Mouse (Mus musculus) heart, embryonic 15.5 days (tissue): ENCODE data around the gene C4b. TPM values are rescaled to one million over a fixed set of nuclear protein-coding genes. Genes with fewer than 3 reads are reported as not detected.
A peak's percentile ranks its signal among the peaks of the same experiment; 100 is the strongest.

Source experiments
- ATAC-seq: fragments of 200-750 bp; cut with Nextera tagmentation; replicated peaks from 2 replicates; pipeline ENCODE4 v1.8.0; 2017; ENCODE audit warnings: low read depth, moderate TSS enrichment; ENCODE audit not compliant: insufficient number of reproducible peaks, insufficient read depth, low FRiP score
- H3K27ac ChIP-seq: fragments of 300-500 bp; sonication (generic); 2 replicates; pipeline ENCODE4 v1.5.1; 2015; ENCODE audit warnings: mild to moderate bottlenecking, inconsistent platforms
- H3K27me3 ChIP-seq: fragments of 300-500 bp; sonication (generic); 2 replicates; pipeline ENCODE4 v1.6.1; 2015; ENCODE audit warnings: inconsistent platforms
- H3K36me3 ChIP-seq: fragments of 300-500 bp; sonication (generic); 2 replicates; pipeline ENCODE4 v1.6.1; 2015; ENCODE audit warnings: mild to moderate bottlenecking, inconsistent platforms
- H3K4me1 ChIP-seq: fragments of 300-500 bp; sonication (generic); replicated peaks from 2 replicates; pipeline ENCODE4 v1.6.1; 2015; ENCODE audit warnings: inconsistent platforms
- H3K4me2 ChIP-seq: fragments of 300-500 bp; sonication (generic); 2 replicates; pipeline ENCODE4 v1.6.1; 2015; ENCODE audit warnings: inconsistent platforms, mild to moderate bottlenecking, moderate library complexity
- H3K4me3 ChIP-seq: fragments of 300-500 bp; sonication (generic); 2 replicates; pipeline ENCODE4 v1.5.1; 2015; ENCODE audit warnings: mild to moderate bottlenecking, inconsistent platforms
- H3K9ac ChIP-seq: fragments of 300-500 bp; sonication (generic); 2 replicates; pipeline ENCODE4 v1.6.1; 2015; ENCODE audit warnings: mild to moderate bottlenecking, inconsistent platforms
- H3K9me3 ChIP-seq: fragments of 300-500 bp; sonication (generic); replicated peaks from 2 replicates; pipeline ENCODE4 v1.6.1; 2016; ENCODE audit warnings: inconsistent platforms
- WGBS: fragments of 180-500 bp; shearing (Covaris S2); methylation state at CpG from one replicate; pipeline ENCODE4 v1.1.7; 2015; ENCODE audit warnings: mixed read lengths; 5-methylcytosine and 5-hydroxymethylcytosine counted together
- polyA plus RNA-seq: library from polyadenylated mRNA; unstranded; fragments of >200 nt; fragmentation: Nextera tagmentation; extraction: Ambion mirVana; gene quantifications from 2 replicates; pipeline ENCODE4 v1.2.1, GENCODE M21; 2015

Gene C4b
- polyA plus RNA-seq, 1 experiment from 2014 or later: 0.53 TPM

DNA sequence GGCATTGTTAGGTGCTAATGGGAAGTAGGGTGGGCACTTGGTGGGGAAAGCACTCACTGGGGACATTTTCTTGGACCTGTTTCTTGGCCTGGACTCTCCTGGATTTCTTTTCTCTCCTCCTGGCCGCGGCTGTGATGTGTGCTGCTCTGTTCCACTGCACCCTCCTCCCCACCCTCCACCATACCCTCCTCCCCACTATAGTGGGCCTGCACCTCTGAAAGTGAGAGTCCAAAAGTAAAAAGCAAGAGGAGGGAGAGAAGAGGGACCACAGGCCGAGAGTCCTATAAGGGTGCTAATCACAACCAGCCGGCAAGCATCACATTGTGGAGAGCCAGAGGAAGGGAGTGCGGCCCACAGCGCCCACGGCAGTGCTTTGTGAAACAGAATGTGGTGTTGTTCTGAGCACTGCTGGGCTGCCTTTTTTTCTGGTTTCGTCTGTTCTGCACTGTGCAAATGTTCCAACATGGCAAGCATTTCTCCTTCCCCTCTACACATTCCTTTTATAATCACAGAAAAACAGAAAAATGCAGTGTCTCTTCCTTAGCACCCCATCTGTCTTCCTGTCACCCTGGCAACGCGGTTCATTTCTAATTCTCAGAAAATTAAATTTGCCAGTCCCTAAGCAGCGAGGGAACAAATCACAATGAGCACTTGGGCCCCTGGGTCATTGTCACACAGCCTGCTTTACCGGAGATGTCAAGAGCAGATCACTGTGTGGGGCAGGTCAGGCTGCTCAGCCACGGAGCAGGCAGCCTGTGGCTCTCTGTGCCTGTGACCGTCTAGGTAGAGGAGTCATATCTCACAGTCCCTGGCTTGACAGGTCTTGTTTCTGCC, 43.9 kb downstream of the C4b start:
- Histone ChIP-seq H3K9ac (no peak overlapping the region), H3K9me3 (no peaks in the 10 kb centered on the region), H3K4me1 (no peaks in the 10 kb centered on the region), H3K4me3 (no peak overlapping the region), H3K27me3 (0 out of 2 replicates have a peak, but pooled peaks cover 2% of the 10 kb centered on the region), H3K27ac (no peak overlapping the region), H3K4me2 (no peak overlapping the region), H3K36me3 (no peaks in the 10 kb centered on the region)
- WGBS: 48% methylated on average over 14 of the region's 14 CpGs
- no peak for ATAC-seq

DNA sequence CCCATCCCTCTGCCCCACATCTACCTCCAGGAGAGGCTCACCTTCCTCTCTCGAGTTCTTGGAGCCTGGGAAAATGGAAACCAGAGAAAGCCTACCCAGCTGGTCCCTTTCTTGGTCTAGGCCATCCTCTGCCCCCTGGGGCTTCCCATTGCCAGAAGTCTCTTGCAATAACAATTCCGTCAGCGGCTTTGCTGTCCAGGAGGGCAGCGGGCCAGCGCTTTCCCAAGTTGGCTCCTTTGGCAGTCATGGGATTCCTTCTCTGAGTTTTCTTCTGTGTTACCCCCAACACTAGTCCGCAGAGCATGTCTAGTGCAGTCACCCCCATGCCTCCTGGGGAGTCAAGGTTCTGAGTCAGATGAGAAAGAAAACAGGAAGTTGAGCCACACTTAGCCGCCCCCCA, 50.8 kb downstream of the C4b start:
- no peak overlapping the region for H3K4me2 ChIP-seq
- WGBS: 56% methylated on average over 7 of the region's 7 CpGs
- 0 out of 2 replicates have a peak overlapping the region, but pooled peaks have one; percentile 5 for H3K27ac ChIP-seq
- H3K4me3 ChIP-seq: no peak overlapping the region
- H3K4me1 ChIP-seq: peaks cover 2% of the 10 kb centered on the region; the same call in 1 of the 2 replicates
- no peaks in the 10 kb centered on the region for H3K9me3 ChIP-seq
- ATAC-seq: no peak
- no peaks in the 10 kb centered on the region for H3K36me3 ChIP-seq
- H3K27me3 ChIP-seq: 0 out of 2 replicates have a peak, but pooled peaks cover 2% of the 10 kb centered on the region
- no peak overlapping the region for H3K9ac ChIP-seq

DNA sequence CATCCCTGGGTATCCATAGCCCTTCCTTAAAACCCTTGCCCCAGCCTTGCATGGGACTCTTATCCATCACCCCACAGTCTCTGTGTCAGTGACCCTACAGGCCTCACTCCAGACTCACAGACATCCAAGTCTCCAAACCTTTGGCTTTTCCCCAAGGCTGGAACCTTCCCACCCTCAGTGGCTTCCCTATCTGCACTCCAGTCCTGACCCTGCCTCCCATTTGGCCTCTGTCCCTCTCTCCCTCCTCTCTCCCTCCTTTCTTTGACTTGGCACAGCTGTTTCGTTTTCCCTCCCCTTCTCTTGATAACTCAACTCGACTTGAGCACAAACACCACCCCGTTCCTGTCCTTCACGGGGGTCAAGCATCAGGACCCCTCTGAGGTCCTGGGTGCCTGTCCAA, 53.2 kb downstream of the C4b start:
- no peaks in the 10 kb centered on the region for H3K36me3 ChIP-seq
- no peaks in the 10 kb centered on the region for H3K9me3 ChIP-seq
- H3K4me3 ChIP-seq: no peak overlapping the region
- H3K9ac ChIP-seq: no peak overlapping the region
- no peak for ATAC-seq
- 0 out of 2 replicates have a peak, but pooled peaks cover 2% of the 10 kb centered on the region for H3K27me3 ChIP-seq
- no peak overlapping the region for H3K27ac ChIP-seq
- H3K4me2 ChIP-seq: no peak overlapping the region
- WGBS: 47% methylated on average over 4 of the region's 4 CpGs
- H3K4me1 ChIP-seq: peaks cover 10% of the 10 kb centered on the region

DNA sequence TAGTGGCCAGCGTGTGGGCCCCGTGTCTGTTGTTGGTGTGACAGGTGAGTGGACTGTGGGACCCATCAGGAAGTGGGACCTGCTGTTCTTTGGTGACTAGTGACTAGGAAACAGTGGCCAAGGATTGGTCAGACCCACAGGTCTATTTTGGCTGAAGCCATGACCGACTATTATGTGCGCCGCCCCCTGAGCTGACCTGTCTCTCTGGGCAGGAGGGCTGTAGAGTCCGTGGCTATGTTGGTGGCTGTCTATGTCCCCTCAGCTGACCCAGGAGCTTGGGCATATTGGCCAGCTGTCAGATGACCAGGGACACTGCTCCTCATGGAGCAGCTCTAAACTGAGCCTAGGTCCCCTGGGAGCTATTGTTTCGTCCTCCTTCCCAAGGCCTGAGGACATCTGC, 54.8 kb downstream of the C4b start:
- Histone ChIP-seq H3K4me3 (no peak overlapping the region), H3K36me3 (no peaks in the 10 kb centered on the region), H3K9me3 (no peaks in the 10 kb centered on the region), H3K4me2 (no peak overlapping the region), H3K27ac (no peak overlapping the region), H3K9ac (no peak overlapping the region), H3K4me1 (peaks cover 26% of the 10 kb centered on the region), H3K27me3 (no peaks in the 10 kb centered on the region)
- no peak for ATAC-seq
- 83% methylated on average over 7 of the region's 7 CpGs for WGBS

DNA sequence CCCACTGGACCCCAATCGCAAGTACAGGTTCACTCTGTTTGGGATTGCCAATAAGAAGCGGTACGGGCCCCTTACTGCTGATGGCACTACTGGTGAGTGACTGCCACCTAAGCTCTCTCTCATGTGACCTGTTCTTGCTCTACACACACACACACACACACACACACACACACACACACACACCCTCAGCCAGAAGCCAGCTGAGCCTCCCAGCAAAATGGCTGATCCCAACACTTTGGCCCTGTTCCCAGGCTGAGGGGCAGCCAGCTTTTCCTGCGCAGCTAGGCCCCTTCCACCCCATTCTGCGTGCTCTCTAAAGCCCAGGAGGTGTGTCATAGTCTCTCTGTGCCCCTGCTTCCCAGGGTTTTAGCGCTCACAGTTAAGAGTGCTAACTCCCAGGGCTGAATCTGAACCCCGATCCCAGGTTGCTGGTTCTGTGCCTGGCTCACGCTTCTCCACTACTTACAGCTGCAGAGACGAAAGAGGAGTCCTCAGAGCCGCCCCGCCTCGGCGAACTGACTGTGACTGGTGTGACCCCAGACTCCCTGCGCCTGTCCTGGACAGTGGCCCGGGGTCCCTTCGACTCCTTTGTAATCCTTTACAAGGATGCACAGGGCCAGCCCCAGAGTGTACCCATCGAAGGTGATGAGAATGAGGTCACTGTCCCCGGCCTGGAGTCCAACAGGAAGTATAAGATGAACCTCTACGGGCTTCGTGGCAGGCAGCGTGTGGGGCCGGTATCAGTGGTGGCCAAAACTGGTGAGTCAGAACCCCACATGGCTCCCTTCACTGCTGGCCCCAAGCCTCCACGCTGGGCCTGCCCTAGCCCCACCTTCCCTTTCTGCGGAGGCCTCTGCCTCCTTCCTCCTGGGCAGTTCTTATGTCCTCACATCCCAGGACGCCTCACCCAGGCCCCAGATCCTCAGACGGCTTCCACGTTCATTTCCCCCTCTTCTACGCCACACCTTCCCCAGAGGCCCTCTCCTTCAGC, 58.3 kb downstream of the C4b start:
- Histone ChIP-seq H3K27me3 (0 out of 2 replicates have a peak, but pooled peaks cover 8% of the 10 kb centered on the region), H3K4me2 (no peak overlapping the region), H3K4me1 (peaks cover 50% of the 10 kb centered on the region), H3K4me3 (no peak overlapping the region), H3K27ac (peak overlapping the region; percentile 75), H3K36me3 (no peaks in the 10 kb centered on the region), H3K9me3 (no peaks in the 10 kb centered on the region), H3K9ac (no peak overlapping the region; the same call in 1 of the 2 replicates)
- 66% methylated on average over 28 of the region's 28 CpGs for WGBS
- ATAC-seq: peak; percentile 54

DNA sequence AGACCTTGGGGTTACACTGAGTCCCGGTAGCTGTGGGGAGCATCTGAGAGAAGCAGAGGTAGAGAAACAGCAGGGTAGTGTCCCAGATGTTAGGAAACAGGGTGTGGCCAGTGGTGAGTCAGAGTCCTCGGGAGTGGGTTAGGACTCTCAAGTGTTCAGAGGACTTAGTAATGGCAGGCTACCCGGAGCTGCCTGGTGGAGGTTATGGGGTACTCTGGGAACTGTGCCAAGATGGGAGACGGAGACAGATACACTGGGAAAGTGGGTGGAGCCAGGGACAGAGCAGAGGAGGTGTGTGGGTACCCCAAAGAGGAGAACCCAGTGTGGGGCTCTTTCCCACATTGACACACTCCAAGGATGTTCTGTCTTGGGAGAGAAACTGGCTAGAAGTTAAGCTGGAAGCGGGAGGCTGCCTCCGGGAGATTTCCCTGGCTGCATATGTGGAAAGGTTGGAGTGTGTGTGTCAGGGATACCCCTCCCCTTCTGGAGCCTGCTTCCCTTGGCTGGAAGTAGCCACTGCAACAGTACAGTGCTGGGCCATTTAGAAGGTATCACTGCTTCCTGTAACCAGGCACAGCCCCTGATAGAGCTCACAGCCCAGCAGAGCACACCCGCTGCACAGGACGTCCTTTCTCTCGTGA, 59.3 kb downstream of the C4b start:
- Histone ChIP-seq H3K36me3 (no peaks in the 10 kb centered on the region), H3K27ac (peak overlapping the region; percentile 75), H3K4me2 (no peak overlapping the region), H3K9me3 (no peaks in the 10 kb centered on the region), H3K4me3 (no peak overlapping the region), H3K27me3 (peaks cover 17% of the 10 kb centered on the region), H3K4me1 (peaks cover 48% of the 10 kb centered on the region), H3K9ac (no peak overlapping the region)
- 37% methylated on average over 9 of the region's 9 CpGs for WGBS
- ATAC-seq: no peak

DNA sequence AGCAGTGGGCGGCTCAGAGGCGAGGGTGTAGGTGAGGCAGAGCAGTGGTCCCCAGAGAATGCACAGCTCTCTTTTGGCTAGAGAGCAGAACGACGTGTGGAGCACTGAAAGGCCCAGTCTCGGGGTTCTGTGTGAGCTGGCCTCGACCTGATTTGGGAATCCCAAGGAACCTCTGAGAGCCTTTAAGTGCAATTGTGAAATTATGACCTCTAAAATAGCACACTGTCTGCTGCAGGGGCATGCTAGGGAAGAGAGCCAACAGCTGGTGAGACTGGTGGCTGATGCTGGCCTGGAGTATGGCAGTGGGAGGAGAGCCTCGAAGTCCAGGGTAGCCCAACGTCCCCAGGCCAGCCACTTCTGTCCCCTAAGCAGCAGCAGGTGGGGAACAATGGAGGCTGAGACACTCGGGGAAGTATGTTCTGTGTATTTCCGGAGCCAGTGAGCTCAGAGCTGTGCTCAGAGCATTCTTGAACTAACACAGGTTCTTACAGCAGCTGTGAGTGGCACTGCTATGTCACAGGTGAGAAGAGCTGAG, 59.9 kb downstream of the C4b start:
- Histone ChIP-seq H3K4me2 (no peak overlapping the region), H3K4me1 (peaks cover 48% of the 10 kb centered on the region), H3K27ac (peak overlapping the region; percentile 75; the same call in 1 of the 2 replicates), H3K9ac (no peak overlapping the region), H3K4me3 (no peak overlapping the region), H3K9me3 (no peaks in the 10 kb centered on the region), H3K27me3 (peaks cover 23% of the 10 kb centered on the region), H3K36me3 (no peaks in the 10 kb centered on the region)
- WGBS: 65% methylated on average over 10 of the region's 10 CpGs
- ATAC-seq: no peak

DNA sequence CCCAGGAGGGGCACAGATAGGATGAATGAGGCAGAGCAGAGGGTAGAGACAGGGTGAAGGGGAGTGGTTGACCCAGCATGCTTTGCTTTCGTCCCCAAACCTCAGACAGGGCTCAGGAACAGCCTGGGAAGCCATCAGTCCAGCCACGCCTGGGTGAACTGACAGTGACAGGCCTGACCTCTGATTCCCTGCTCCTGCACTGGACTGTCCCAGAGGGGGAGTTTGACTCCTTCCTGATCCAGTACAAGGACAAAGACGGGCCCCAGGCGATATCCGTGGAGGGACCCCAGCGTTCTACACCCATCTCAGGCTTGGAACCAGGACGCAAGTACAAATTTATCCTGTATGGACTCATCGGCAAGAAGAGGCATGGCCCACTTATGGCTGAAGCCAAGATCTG, 60.5 kb downstream of the C4b start:
- WGBS: 67% methylated on average over 8 of the region's 8 CpGs
- no peak for ATAC-seq
- Histone ChIP-seq H3K36me3 (no peaks in the 10 kb centered on the region), H3K4me2 (no peak overlapping the region), H3K27ac (no peak overlapping the region), H3K4me1 (peaks cover 48% of the 10 kb centered on the region), H3K9me3 (no peaks in the 10 kb centered on the region), H3K27me3 (peaks cover 28% of the 10 kb centered on the region), H3K4me3 (no peak overlapping the region), H3K9ac (no peak overlapping the region)

DNA sequence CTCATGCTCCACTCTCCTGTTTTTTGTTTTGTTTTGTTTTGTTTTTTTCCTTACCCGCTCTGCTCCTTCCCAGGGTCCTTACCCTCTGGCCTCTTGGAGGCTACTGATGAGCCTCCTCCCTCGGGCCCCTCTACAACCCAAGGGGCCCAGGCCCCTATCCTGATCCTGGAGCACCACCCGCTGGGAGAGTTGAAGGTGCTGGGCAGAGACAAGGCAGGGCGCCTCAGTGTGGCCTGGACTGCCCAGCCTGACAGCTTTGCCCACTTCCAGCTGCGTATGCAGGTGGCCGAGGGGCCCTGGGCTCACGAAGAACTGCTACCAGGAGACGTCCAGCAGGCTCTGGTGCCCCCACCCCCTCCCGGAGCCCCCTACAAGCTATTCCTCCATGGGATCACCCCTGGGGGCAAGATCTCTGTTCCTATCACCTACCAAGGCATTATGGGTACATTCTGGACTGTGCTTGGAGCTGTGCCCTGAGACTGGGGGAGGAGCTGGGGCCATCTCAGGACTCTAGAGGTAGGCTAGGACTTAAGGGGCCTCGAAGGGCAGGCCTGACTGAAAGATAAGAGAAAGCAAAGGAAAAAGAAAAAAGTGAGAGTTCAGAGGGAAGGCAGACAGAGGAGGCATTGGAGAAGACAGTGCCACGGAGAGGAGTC, 61.7 kb downstream of the C4b start:
- Histone ChIP-seq H3K36me3 (no peaks in the 10 kb centered on the region), H3K27me3 (peaks cover 39% of the 10 kb centered on the region), H3K4me2 (no peak overlapping the region), H3K4me3 (no peak overlapping the region), H3K27ac (no peak overlapping the region), H3K4me1 (peaks cover 48% of the 10 kb centered on the region), H3K9ac (no peak overlapping the region), H3K9me3 (no peaks in the 10 kb centered on the region)
- no peak for ATAC-seq
- WGBS: 60% methylated on average over 11 of the region's 11 CpGs

DNA sequence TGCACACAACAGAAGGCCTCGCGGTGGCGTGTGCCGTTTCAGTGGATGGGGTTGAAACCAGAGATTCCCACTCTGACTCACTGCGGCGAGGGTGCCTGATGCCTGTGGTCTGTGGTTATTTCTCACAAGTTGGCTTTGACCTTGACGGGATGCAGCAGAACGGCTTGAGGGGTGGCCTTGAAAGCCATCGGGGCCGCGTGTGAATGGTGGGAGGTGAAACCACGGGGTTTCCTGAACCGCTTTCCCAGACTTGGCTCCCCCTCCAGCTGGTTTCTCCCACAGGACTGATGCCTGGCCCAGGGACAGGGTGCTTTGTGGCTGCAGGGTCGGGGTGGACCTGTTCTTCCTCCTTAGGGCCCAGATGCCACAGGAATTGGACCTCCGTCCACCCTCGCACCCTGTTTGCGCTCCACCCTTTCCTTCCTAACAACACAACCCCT, 62.5 kb downstream of the C4b start:
- H3K36me3 ChIP-seq: no peaks in the 10 kb centered on the region
- H3K27me3 ChIP-seq: peaks cover 45% of the 10 kb centered on the region
- WGBS: 59% methylated on average over 17 of the region's 17 CpGs
- H3K4me2 ChIP-seq: no peak overlapping the region
- H3K9me3 ChIP-seq: no peaks in the 10 kb centered on the region
- no peak for ATAC-seq
- H3K4me1 ChIP-seq: peaks cover 49% of the 10 kb centered on the region
- H3K27ac ChIP-seq: no peak overlapping the region
- no peak overlapping the region for H3K4me3 ChIP-seq
- no peak overlapping the region for H3K9ac ChIP-seq
